Mouse (Mus musculus) stomach, embryonic 15.5 days (tissue): ENCODE results near the gene Gm17581. TPM values are rescaled to one million over a fixed set of nuclear protein-coding genes. Genes with fewer than 3 reads are reported as not detected.
"Not testable (repeated sequence)": the region's sequence is repeated elsewhere in the genome, so short reads cannot be mapped to it uniquely, and the experiment has no call there.

Experiments used
- ATAC-seq: fragments of 200-750 bp; cut with Nextera tagmentation; 2 replicates; pipeline ENCODE4 v1.8.0; 2017; ENCODE audit warnings: low read depth, moderate number of reproducible peaks, moderate TSS enrichment; ENCODE audit not compliant: insufficient read depth, low FRiP score
- H3K27ac ChIP-seq: fragments of 300-500 bp; sonication (generic); 2 replicates; pipeline ENCODE4 v1.5.1; 2015; ENCODE audit warnings: mild to moderate bottlenecking, inconsistent platforms
- H3K27me3 ChIP-seq: fragments of 300-500 bp; sonication (generic); replicated peaks from 2 replicates; pipeline ENCODE4 v1.6.1; 2015; ENCODE audit warnings: inconsistent platforms
- H3K36me3 ChIP-seq: fragments of 300-500 bp; sonication (generic); 2 replicates; pipeline ENCODE4 v1.6.1; 2015; ENCODE audit warnings: inconsistent platforms
- H3K4me1 ChIP-seq: fragments of 300-500 bp; sonication (generic); 2 replicates; pipeline ENCODE4 v1.6.1; 2015; ENCODE audit warnings: inconsistent platforms
- H3K4me2 ChIP-seq: fragments of 300-500 bp; sonication (generic); 2 replicates; pipeline ENCODE4 v1.6.1; 2015; ENCODE audit warnings: mild to moderate bottlenecking, inconsistent platforms
- H3K4me3 ChIP-seq: fragments of 300-500 bp; sonication (generic); replicated peaks from 2 replicates; pipeline ENCODE4 v1.5.1; 2015; ENCODE audit warnings: inconsistent platforms
- H3K9ac ChIP-seq: fragments of 300-500 bp; sonication (generic); 2 replicates; pipeline ENCODE4 v1.6.1; 2015; ENCODE audit warnings: inconsistent platforms
- H3K9me3 ChIP-seq: fragments of 300-500 bp; sonication (generic); 2 replicates; pipeline ENCODE4 v1.6.1; 2016; ENCODE audit warnings: inconsistent platforms
- WGBS: fragments of 180-500 bp; shearing (Covaris S2); methylation state at CpG from one replicate; pipeline ENCODE4 v1.1.7; 2015; 5-methylcytosine and 5-hydroxymethylcytosine counted together
- polyA plus RNA-seq: library from polyadenylated mRNA; unstranded; fragments of >200 nt; fragmentation: Nextera tagmentation; extraction: Ambion mirVana; gene quantifications from 2 replicates; pipeline ENCODE4 v1.2.1, GENCODE M21; 2015

The Gm17581 gene
- polyA plus RNA-seq, 1 experiment from 2014 or later: not detected

DNA sequence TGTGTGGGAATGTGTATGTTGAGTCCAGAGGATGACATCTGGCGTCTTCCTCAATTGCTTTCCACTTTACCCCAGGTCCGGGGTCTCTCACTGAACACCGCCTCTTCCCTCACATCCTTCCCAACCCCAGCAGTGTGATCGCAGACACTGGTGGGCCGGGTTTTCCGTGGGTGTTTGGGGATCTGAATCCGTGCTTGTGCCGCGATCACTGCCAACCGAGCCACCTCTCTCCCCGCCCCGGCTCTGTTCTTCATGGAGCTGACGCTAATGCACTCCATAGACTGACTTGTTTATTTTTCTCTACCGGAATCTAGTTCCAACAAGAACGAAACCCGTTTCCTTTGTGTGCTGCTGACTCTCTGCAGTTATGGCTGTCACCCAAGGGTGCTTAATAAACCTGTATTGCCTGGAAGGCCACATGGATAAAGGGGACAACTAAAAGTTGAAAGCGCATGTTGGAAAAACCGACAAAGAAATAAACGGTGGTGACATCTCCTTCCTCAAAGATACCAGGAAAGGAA is 34.2 kb downstream of the Gm17581 start:
- no peaks in the 10 kb centered on the region for H3K9me3 ChIP-seq
- no peak overlapping the region for H3K27ac ChIP-seq
- H3K27me3 ChIP-seq: no peaks in the 10 kb centered on the region
- H3K36me3 ChIP-seq: peaks cover 7% of the 10 kb centered on the region; the same call in 1 of the 2 replicates
- no peak overlapping the region for H3K4me3 ChIP-seq
- H3K4me2 ChIP-seq: no peak overlapping the region
- 72% methylated on average over 19 of the region's 19 CpGs for WGBS
- ATAC-seq: no peak
- no peak overlapping the region for H3K9ac ChIP-seq
- H3K4me1 ChIP-seq: 0 out of 2 replicates have a peak, but pooled peaks cover 3% of the 10 kb centered on the region

DNA sequence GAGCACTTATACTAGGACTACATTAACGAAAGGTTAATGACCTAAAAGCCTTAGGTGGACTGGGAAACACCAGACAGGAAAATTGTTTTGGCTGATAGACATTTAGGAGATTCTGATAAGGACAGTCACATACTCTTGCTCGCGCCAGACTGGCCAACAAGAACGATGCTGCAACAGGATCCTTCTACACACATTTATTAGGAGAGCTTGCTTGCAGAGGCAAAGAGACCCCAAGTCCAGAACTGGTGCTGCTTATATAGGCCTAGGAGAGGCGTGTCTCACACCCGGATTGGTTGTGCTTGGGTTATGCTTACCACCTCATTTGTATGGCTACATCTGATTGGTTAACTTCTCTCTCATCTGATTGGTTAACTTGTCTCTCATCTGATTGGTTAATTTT is 37.2 kb downstream of the Gm17581 start:
- not testable (repeated sequence) for H3K9me3 ChIP-seq, ATAC-seq, H3K27me3 ChIP-seq, H3K27ac ChIP-seq, H3K9ac ChIP-seq, H3K4me2 ChIP-seq, H3K4me1 ChIP-seq, H3K4me3 ChIP-seq, H3K36me3 ChIP-seq
- 88% methylated on average over 6 of the region's 6 CpGs for WGBS

DNA sequence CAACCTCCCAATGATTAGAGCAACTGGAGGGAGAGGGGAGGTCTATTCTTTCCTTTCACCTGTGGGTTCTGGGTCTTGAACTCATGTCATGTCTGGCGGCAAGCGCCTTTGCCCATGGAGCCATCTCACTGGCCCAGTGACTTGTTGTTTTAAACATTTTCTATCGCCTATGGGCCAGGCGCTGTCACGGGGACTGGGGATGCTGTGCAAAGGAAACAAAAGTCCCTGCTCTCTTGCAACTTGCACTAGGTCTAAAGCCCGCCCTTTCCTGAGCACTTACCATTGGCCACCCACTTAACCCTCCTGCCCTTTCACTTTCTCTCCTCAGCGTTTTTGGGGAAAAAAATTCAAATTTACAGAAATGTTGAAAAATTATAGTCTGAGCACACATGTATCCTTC is 38.8 kb downstream of the Gm17581 start:
- 70% methylated on average over 7 of the region's 7 CpGs for WGBS
- no peak for ATAC-seq
- 0 out of 2 replicates have a peak, but pooled peaks cover 3% of the 10 kb centered on the region for H3K36me3 ChIP-seq
- no peaks in the 10 kb centered on the region for H3K9me3 ChIP-seq
- no peak overlapping the region for H3K27ac ChIP-seq
- no peak overlapping the region for H3K9ac ChIP-seq
- no peaks in the 10 kb centered on the region for H3K27me3 ChIP-seq
- no peak overlapping the region for H3K4me2 ChIP-seq
- H3K4me1 ChIP-seq: no peaks in the 10 kb centered on the region
- no peak overlapping the region for H3K4me3 ChIP-seq

DNA sequence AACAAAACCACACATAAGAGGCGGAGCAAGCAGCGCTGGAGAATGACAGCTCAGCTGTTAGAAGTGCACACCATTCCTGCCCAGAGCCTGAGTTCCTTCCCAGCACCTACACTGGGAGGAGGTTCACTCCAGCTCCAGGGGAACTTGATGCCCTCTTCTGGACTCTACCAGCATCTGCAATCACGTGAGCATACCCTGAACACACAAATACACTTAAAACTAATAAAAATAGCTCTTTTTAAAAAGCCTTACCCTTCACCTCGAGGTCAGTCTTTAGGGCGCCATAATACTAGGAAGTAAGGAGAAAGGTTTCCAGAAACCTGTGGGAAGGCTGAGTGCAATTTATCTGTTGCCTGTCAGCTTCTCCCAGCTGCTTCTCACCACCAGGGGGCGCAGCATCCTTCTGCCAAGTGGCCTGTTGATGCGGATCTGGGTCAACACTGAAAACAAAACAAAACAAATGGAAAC is 39.5 kb downstream of the Gm17581 start:
- H3K27ac ChIP-seq: no peak overlapping the region

DNA sequence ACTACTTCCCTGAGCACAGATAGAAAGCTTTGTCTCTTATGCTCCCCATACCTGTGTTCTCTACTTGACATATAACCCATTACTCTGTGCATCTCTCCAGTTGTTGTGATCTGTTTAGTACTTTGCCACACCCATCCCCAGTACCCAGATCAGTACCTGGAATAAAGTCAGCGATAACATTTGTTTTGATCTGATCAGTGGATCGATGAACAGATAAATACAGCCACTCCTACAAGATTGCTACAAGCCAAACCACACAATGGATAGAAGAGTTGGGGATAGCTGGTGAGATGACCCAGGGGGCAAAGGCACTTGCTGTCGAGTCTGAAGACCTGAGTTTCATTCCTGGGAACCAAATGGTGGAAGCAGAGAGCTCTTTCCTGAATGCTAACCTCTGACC is 40.4 kb downstream of the Gm17581 start:
- 65% methylated on average over 3 of the region's 3 CpGs for WGBS
- Histone ChIP-seq H3K9me3 (no peaks in the 10 kb centered on the region), H3K9ac (no peak overlapping the region), H3K36me3 (no peaks in the 10 kb centered on the region), H3K27ac (no peak overlapping the region), H3K4me1 (peaks cover 8% of the 10 kb centered on the region; the same call in 1 of the 2 replicates), H3K4me2 (no peak overlapping the region), H3K4me3 (no peak overlapping the region), H3K27me3 (no peaks in the 10 kb centered on the region)
- ATAC-seq: no peak

More for the DNA sequence above, 39.5 kb downstream of the Gm17581 start:
- no peaks in the 10 kb centered on the region for H3K4me1 ChIP-seq
- no peak overlapping the region for H3K4me2 ChIP-seq
- WGBS: 21% methylated on average over 7 of the region's 7 CpGs
- H3K4me3 ChIP-seq: no peak overlapping the region
- H3K9ac ChIP-seq: no peak overlapping the region
- H3K9me3 ChIP-seq: no peaks in the 10 kb centered on the region
- H3K36me3 ChIP-seq: no peaks in the 10 kb centered on the region
- no peaks in the 10 kb centered on the region for H3K27me3 ChIP-seq
- no peak for ATAC-seq

DNA sequence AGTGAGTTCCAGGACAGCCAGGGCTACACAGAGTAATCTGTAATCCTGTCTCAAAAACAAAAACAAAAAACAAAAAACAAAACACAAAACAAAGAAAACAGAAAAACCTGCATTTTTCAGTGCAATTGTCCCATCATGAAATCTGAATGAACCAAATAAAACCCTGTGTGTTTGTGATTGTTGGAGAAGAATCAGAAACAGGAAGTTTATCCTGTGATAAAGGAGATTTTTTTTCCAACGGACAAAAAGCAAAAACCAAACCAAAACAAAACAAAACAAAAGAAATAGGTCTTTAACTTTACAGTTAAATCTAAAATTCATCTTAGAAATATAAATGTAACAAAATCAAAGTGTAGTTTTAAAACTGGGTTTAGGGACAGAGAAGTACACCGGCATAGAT is 41.1 kb downstream of the Gm17581 start:
- ATAC-seq: no peak
- Histone ChIP-seq H3K27me3 (no peaks in the 10 kb centered on the region), H3K4me2 (no peak overlapping the region), H3K4me1 (peaks cover 14% of the 10 kb centered on the region; the same call in 1 of the 2 replicates), H3K9me3 (no peaks in the 10 kb centered on the region), H3K27ac (no peak overlapping the region), H3K9ac (no peak overlapping the region), H3K36me3 (no peaks in the 10 kb centered on the region), H3K4me3 (no peak overlapping the region)
- WGBS: 62% methylated on average over 2 of the region's 2 CpGs

DNA sequence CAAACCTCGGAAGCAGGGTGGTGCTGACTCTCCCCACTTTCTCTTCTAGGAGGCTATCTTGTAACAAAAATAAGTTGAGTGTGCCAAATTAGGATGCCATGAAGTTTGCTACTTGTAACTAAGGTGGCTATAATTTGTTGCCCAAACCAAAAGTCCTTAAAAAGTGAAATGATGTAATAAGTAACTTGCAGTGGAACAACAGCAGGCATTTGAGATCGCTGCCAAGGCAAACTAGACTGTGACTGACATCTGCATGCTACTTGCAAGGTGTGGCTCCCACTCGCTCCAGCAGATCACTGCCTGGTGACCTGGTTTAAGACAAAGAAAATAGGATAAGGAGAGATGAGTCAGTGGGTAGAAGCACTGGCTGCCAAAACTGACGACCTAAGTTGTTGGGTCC is 42.5 kb downstream of the Gm17581 start:
- Histone ChIP-seq H3K36me3 (no peaks in the 10 kb centered on the region), H3K9ac (no peak overlapping the region), H3K27me3 (no peaks in the 10 kb centered on the region), H3K27ac (no peak overlapping the region), H3K4me2 (no peak overlapping the region), H3K9me3 (no peaks in the 10 kb centered on the region), H3K4me1 (peaks cover 15% of the 10 kb centered on the region; the same call in 1 of the 2 replicates), H3K4me3 (no peak overlapping the region)
- no peak for ATAC-seq
- WGBS: 71% methylated on average over 4 of the region's 4 CpGs

DNA sequence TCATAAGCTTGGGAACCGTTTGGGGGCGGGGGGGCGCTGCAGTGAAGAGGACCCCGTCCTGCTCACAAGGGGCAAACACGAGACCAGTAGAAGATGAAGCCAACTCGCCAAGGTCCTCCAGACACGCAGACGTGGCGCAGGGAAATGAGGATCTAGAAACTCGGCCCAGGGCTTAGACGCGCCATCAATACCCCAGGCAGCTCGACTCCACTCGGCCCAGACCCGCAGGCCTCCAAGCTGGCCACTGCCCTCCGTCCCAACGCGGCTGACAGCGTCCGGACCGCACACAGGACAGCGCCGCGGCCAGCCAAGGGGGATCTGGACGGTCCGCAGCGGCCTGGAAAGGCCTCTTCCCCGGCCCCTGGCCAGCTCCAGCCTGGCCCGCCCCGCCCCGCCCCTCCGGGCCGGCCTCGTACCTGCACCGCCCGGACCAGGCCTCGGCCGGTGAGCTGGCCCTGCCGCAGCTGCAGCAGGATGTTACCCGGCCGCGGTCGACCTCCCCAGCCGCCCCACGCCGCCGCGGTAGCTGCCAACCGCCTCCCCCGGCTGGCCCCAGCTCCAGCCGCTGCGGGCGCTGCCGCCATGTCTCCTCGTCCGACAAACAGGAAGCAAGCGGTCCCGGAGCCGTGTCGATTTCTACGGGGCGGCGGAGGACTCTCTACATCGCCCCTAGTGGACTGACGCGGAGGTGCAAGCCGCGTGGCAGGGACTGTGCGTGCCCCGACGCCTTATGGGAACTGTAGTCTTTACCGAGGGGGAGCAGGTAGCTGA is 43.8 kb downstream of the Gm17581 start, which contains the start of gene Trpc4ap:
Gene Trpc4ap (minus strand): TSS at position 662 of the 771 bp plus-strand sequence.
- no peaks in the 10 kb centered on the region for H3K9me3 ChIP-seq
- H3K27ac ChIP-seq: peak within 1 kb of the TSS; percentile 88
- peak within 1 kb of the TSS; percentile 87 for H3K9ac ChIP-seq
- WGBS: under 1% methylated on average over 69 of the region's 72 CpGs
- peak within 1 kb of the TSS; percentile 96 for H3K4me3 ChIP-seq
- no peaks in the 10 kb centered on the region for H3K27me3 ChIP-seq
- H3K36me3 ChIP-seq: no peaks in the 10 kb centered on the region
- H3K4me1 ChIP-seq: peaks cover 15% of the 10 kb centered on the region
- peak within 1 kb of the TSS; percentile 52 for H3K4me2 ChIP-seq
- ATAC-seq: peak; percentile 98

DNA sequence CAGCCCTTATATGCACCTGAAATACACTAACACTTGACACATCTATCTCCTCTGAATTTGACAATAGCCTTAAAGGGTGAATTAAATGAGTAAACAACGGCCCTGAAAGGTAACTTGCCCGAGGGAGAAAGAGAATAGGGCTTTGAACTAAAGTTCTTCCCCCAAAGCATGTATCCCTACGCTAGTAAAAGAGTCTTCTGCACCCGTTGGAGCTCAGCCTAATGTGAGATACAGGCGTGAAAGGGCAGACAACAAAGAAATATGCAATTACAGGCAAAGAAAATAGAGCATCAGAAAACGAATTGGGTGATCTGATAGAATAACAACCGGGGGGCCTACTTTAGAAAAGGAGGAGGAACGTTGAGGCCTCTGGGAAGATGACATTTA is 44.3 kb downstream of the Gm17581 start:
- ATAC-seq: no peak
- WGBS: 4% methylated on average over 8 of the region's 8 CpGs

DNA sequence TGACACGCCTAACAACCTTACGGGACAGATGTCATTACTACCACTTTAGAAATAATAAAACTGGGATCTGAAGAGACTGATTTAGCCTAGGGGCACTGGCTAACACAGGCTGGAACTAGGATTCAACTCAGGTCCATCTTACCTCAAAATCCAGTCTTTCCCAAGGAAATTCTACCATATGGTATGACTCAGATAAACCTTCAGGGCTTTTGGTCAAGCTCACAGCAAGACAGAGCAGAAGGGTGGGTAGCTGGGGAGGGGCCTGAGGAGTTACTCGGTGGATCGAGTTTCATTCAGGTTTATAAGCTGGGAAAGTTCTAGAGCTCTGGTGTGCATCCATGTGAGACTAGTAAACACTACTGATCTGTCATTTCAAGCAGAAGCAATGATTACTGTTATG is 46.5 kb downstream of the Gm17581 start:
- ATAC-seq: no peak
- WGBS: 70% methylated on average over 4 of the region's 4 CpGs

More for the DNA sequence above, 44.3 kb downstream of the Gm17581 start:
- H3K9ac ChIP-seq: peak overlapping the region; percentile 87; the same call in 1 of the 2 replicates
- H3K9me3 ChIP-seq: no peaks in the 10 kb centered on the region
- H3K4me2 ChIP-seq: peak overlapping the region; percentile 52
- no peaks in the 10 kb centered on the region for H3K27me3 ChIP-seq
- H3K27ac ChIP-seq: peak overlapping the region; percentile 88; the same call in 1 of the 2 replicates
- H3K36me3 ChIP-seq: no peaks in the 10 kb centered on the region
- H3K4me3 ChIP-seq: peak overlapping the region; percentile 96
- H3K4me1 ChIP-seq: peaks cover 15% of the 10 kb centered on the region

DNA sequence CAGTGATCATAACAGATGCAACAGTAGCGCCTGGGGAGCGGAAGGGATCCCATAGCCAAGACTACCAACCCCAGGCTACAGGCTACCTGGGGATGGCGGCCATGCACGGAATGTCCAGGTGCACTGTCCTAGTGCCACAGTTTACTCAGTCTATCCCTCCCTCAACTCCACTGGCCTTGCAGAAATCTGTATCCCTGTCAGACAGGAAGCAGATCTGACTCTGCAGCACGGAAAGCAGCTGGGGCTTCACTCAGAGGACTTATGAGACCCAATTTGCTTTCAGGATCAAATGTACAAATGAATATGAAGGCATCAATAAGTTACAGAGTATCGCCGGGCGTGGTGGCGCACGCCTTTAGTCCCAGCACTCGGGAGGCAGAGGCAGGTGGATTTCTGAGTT is 47.9 kb downstream of the Gm17581 start:
- WGBS: 90% methylated on average over 11 of the region's 11 CpGs
- no peak overlapping the region for H3K4me3 ChIP-seq

More for the DNA sequence above, 46.5 kb downstream of the Gm17581 start:
- no peaks in the 10 kb centered on the region for H3K27me3 ChIP-seq
- no peak overlapping the region for H3K27ac ChIP-seq
- no peak overlapping the region for H3K4me3 ChIP-seq
- H3K9me3 ChIP-seq: no peaks in the 10 kb centered on the region
- H3K36me3 ChIP-seq: no peaks in the 10 kb centered on the region; the same call in 1 of the 2 replicates
- no peak overlapping the region for H3K4me2 ChIP-seq
- H3K4me1 ChIP-seq: peaks cover 15% of the 10 kb centered on the region
- H3K9ac ChIP-seq: no peak overlapping the region

DNA sequence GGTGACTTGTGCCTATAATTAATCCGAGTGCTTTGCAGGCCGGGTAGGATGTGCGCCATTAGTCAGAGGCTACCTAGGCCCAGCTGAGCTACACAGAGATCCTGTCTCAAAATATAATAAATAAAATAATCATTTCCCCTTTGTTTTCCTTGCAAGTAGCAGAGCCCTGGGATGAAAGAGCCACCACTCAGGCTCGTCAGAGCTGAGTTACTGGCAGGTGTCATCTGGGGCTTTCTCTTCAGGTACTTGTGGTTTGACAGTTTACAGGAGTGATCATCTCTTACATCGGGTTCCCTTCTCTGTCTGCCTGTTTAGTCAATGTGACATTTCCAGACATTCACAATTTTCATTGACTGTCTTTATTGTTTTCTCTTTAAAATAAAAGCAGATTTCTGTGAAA is 49.1 kb downstream of the Gm17581 start:
- no peak overlapping the region for H3K9ac ChIP-seq
- no peaks in the 10 kb centered on the region for H3K27me3 ChIP-seq
- no peaks in the 10 kb centered on the region; the same call in 1 of the 2 replicates for H3K36me3 ChIP-seq
- no peak overlapping the region for H3K27ac ChIP-seq
- H3K9me3 ChIP-seq: no peaks in the 10 kb centered on the region
- H3K4me2 ChIP-seq: no peak overlapping the region
- peaks cover 15% of the 10 kb centered on the region for H3K4me1 ChIP-seq
- 82% methylated on average over 5 of the region's 5 CpGs for WGBS
- ATAC-seq: no peak
- H3K4me3 ChIP-seq: no peak overlapping the region

More for the DNA sequence above, 47.9 kb downstream of the Gm17581 start:
- Histone ChIP-seq H3K9me3 (no peaks in the 10 kb centered on the region), H3K27ac (no peak overlapping the region), H3K9ac (no peak overlapping the region), H3K4me2 (no peak overlapping the region), H3K4me1 (peaks cover 15% of the 10 kb centered on the region), H3K27me3 (no peaks in the 10 kb centered on the region), H3K36me3 (no peaks in the 10 kb centered on the region; the same call in 1 of the 2 replicates)
- no peak for ATAC-seq
